Mouse (Mus musculus) monocyte, adult 5-6 weeks (primary cell): Measurements from ENCODE around the gene Zranb1. TPM values are rescaled to one million over a fixed set of nuclear protein-coding genes. Genes with fewer than 3 reads are reported as not detected.

Experiments used
- ATAC-seq: fragments of 153-309, 156-312 bp; replicated peaks from 2 replicates; pipeline ENCODE4 v1.8.0; 2017; ENCODE audit warnings: mild to moderate bottlenecking; ENCODE audit not compliant: low TSS enrichment, insufficient number of reproducible peaks, severe bottlenecking, poor library complexity, low FRiP score
- total RNA-seq: library from RNA; stranded (forward); fragments of 200-1000, 200-491, 200-594 nt; gene quantifications from 3 replicates; pipeline ENCODE4 v1.2.3, GENCODE M21; 2017

Gene Zranb1
- 63.6 to 72.5 TPM (median 67.5 TPM) in 3 replicates for total RNA-seq

DNA sequence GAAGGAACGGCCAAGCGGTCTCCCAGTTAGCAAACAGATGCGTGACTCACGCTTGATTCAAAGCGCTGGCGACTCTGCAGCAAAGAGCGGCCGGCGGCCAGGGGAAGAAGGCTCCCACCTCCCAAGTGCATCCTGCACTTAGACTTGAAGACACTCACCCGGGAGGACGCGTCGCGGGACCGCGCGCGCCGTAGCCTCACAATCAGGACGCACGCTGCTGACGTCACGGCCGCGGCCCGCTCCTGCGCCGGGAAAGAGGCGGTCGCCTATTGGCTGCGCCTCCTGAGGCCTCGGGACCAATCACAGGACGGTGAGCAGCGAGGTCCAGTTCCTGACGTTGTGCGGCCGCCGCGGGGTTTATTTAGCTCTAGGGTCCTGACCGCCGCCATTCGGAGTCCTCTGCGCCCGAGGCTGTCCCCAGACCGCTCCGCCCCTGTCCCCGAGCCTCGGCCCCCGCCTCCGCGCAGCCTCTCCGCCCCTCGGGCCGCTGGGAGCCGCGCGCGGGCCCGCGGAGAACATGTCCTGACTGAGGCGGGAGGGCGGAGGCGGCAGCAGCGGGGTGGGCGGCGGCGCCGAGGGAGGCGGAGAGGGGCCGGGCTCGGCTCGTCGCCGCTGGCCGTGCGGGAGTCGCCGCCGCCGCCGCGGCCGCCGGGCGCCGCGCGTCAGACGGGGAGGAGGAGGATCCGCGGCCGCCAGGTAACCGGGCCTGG is at the start of gene Zranb1:
TSS of gene Zranb1 (plus strand) at position 293 of the 710 bp plus-strand sequence.
- peak; percentile 89 for ATAC-seq

DNA sequence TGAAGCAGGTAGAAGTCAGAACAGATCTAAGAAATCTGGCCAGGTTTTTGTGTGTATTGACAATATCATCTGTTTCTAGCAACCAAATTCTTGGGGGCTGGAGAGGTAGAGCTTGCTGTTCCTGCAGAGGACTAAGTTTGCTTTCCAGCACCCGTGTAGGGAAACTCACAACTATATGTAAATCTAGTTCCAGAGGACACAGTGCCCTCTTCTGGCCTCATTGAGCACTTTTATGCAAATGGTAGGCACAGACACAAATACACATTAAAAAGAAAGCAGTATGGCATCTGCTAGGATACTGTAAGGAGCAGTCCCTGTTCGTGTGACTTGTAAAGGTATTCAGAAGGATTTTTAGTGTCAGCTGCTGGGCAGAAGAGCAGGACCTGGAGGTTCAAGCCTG is 48.6 kb upstream of the Zranb1 start:
- 0 out of 2 replicates have a peak, but pooled peaks have one; percentile 56 for ATAC-seq

GRCm38 (mm10) chr7:132884031-132884430 is 46.9 kb upstream of the Zranb1 start:
- no peak for ATAC-seq

DNA sequence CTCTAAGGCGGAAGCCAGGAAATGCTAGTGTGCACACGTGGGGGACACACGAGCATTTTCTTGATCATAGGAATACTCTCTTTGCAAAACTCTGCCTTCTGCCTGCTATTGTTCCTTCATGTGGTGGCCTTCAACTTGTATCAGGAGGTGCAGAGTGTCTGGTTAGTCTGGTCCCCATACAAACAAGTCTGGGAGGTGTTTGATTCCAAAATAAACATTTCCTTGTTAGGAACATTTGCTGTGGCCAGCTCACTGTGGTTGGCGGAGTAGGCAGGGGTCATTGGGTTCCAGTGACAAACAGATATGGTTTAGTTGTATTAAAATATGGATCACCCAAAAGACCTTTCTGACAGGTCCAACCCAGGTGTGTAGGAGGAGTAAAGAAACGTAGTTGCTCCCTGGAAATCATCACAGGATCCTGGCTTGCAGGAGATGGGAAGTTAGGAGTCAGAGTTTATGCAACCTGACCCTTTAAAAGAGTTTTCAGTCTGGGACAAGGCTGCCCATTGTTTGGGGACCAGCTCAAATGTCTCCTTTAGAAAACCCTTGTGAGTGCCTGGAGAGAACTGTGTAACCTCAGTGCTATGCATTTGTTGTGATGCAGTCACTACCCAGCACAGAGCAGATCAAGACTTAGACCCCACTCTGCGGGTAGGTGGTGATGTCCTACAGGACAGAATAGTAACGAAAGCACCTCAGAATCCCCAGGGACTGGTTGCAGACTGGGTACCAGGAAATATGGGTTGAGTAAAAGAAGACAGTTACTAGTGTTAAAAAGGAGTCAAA is 43.7 kb upstream of the Zranb1 start:
- ATAC-seq = no peak

DNA sequence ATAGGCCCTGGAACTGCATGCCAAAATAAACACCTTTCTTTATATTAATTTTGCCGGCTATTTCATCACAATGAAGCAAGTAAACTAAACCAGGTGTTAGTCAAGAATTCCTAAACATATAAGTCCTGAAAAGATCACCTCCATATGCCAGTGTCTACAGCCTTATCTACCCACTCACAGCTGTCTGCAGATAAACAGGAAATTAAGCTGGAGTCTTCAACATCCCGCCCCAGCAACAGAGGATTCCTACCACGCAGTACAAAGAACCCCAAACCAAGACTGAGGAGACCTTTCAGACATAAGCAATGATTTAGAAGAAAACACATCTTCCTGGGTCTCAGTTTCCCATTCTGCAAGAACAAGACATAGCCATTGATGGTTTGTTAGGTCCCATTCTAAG is 42.9 kb upstream of the Zranb1 start:
- ATAC-seq = no peak

GRCm38 (mm10) chr7:132888518-132889249 is 42.3 kb upstream of the Zranb1 start:
- ATAC-seq = no peak

- ATAC-seq = no peak
Observed at GRCm38 (mm10) chr7:132889691-132890090, 41.3 kb upstream of the Zranb1 start.

DNA sequence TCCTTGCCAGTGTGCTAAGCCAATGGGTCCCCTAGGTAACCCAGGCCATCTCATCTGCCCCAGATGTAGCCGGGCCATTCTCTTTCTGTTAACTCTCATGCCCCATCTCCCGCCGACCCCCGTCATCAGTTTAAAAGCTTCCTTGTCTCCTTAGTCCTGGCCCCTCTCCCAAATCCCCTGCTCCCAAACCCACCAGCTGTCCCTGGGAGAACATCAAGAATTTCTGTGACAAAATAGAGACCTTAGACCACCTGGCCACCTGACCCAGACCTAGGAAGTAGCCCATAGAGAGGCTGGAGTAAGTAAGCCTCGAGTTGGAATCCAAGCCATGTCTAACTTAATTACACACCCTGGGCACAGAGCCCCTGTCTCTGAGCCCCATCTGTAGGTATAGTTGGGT is 40.7 kb upstream of the Zranb1 start:
- ATAC-seq = no peak

GRCm38 (mm10) chr7:132891561-132892310 is 39.2 kb upstream of the Zranb1 start:
- no peak for ATAC-seq

DNA sequence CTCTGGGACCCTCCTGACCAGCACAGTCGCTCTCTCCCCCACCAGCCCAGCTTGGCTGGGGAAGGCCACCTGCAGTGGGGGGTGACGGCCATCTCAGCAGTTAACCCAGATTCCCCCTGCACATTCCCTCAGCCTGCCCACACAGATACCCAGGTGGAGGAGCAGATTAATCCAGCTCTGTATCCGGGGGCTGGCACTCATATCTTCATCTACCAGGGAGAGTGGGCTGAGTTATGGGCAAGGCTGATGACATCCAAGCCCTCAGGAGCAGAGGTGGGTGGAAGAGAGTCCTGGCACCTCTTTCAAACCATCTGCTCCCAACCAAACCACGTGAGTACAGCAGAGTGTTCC is 38.7 kb upstream of the Zranb1 start:
- ATAC-seq = no peak

DNA sequence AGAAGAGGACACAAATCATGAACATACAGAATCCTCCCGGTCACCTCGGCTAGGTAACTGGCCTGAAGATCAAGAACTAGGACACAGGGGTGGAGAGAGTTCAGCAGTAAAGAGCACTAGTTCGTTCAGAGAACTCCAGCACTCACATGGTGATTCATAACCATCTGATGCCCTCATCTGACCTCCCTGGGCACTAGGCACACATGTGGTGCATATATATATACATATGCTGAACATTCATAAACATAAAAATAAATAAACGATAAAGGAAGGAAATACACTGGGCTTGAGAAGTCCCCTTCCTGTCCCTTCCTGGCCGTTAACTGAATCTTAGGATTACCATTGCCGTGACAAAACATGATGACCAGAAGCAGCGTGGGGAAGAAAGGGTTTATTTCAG is 38.1 kb upstream of the Zranb1 start:
- ATAC-seq = no peak

GRCm38 (mm10) chr7:132893336-132893735 is 37.6 kb upstream of the Zranb1 start:
- ATAC-seq = no peak

DNA sequence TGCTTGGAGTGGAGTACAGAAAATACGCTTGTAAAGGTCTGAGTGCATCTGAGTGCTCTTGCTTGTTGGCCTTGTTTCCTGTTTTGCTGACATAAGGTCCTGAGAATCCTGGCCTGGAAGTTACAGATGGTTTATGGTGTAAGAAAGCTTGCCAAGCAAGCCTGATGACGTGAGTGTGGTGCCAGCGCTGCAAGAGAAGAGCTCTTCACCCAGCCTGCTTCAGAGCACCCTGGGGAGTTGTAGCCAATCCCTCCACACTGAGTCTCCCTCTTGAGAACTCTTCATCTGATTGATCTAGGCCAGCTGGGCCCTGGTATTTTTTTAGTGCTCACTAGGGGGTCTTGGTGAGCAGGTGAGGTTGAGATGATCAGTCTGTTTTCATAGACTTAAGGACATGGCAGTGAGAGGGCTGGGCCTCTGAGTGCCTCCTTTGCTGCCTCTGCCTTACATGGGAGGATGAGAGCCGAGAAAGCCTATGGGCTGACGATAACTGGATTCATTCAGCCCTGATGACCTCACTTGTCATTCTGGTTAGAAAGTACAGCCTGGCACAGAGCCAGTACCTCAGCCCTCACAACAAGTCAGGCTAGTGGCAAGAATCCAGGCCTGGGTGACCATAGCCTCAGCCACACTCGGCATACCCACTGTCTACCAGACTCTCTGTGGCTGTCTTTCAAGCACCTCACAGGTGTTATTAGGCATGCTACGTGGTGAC is 35.9 kb upstream of the Zranb1 start:
- no peak for ATAC-seq

DNA sequence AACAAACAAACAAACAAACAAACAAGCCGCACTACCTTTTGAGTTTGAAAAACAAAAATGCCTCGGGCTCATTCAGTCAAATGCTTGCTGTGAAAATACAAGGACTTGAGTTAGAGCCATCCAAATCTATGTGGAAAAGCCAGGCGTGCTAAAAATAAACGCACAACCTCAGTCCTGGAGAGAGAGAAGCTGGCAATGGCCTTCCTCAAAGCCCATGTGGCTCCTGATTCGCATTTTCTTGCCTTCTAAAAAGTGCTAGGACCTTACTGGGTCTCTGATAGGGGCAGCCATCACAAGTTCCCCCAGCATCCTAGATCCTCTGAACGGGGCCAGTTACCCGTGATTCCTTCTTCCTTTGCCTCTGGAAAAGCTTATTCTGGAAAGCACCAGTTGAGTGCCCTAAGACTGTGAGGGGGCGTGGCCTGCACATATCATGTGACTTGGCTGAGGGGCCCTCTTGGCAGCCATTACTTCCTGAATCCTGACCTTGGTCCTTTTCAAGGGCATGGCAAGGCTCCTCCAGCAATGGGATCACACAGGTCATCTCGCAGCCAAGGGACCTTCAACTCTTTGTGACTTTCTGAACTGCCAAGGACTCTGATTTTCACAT is 34.6 kb upstream of the Zranb1 start:
- no peak for ATAC-seq

- no peak for ATAC-seq
Observed at GRCm38 (mm10) chr7:132897258-132897657, 33.7 kb upstream of the Zranb1 start.

DNA sequence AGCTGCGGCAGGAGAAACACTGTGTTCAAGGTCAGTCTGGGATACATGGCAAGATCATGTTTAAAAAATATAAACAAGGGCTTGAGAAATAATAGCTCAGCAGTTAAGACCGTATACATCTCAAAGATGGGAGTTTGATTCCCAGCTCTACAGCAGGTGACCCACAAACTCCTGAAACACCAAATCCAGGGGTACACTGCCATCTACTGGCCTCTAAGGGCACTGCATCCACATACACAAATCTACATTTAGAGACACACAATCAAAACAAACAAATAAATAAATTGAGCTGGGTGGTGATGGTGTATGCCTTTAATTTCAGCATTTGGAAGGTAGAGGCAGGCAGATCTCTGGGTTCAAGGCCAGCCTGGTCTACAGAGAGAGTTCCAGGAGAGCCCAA is 32.7 kb upstream of the Zranb1 start:
- peak; percentile 66; the same call in 1 of the 2 replicates for ATAC-seq

DNA sequence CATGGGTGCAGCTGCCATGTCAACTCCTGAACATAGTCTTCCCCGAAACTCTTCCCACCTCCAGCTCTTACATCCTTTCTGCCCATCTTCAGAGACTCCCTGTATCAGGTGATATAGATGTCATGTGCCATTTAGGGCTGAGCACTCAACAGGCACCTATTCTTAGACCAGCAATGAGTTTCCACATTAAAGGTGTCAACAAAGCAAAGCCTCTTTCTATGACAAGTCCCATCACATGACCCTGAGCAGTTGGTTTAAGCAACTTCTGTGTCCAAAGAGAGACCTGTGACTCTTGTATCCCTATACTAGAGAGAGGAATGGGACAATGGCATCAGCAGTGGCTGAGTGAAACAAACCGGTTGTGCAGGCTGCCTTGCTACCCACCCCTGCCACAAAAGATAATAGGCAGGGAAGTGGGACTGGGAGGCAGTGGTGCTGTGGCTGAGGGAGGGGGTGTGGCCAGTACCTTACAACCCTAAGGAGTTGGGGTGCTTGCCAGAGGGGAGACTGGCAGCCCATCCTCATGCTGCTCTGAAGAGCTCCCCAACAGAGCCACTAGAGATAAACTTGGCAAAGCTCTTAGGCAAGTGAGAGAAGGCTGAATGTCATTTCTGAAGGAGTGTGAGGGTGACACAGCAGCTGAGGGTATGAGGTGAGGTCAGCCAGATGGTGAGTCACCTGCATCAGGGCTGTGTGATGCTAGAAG is 30.0 kb upstream of the Zranb1 start:
- ATAC-seq = no peak
